Mouse (Mus musculus): ENCODE measurements around the gene Slc2a3. TPM values are rescaled to one million over a fixed set of nuclear protein-coding genes. Genes with fewer than 3 reads are reported as not detected.

The Slc2a3 gene
- 7.5 and 15.7 TPM in 2 replicates for total RNA-seq (2015; ENCODE audit: low replicate concordance)
- total RNA-seq (2017; ENCODE audit: low replicate concordance) = 19.1 and 19.4 TPM in 2 replicates

GRCm38 (mm10) chr6:122801301-122801800 lies at the start of gene Slc2a3:
Slc2a3 (minus strand) TSS chr6:122801640.
- ATAC-seq (replicated peaks; ENCODE audit: low FRiP score, poor library complexity, severe bottlenecking) = peak; percentile 73

GRCm38 (mm10) chr6:122843759-122844158 lies 42.3 kb upstream of the Slc2a3 start:
- ATAC-seq (replicated peaks; ENCODE audit: low FRiP score, poor library complexity, severe bottlenecking) = no peak

- ATAC-seq (replicated peaks; ENCODE audit: low FRiP score, poor library complexity, severe bottlenecking) = no peak
Observed at GRCm38 (mm10) chr6:122837539-122837938, 36.1 kb upstream of the Slc2a3 start.

- no peak for ATAC-seq (replicated peaks; ENCODE audit: low FRiP score, poor library complexity, severe bottlenecking)
Observed at GRCm38 (mm10) chr6:122836974-122837373, 35.5 kb upstream of the Slc2a3 start.

- peak; percentile 90 for ATAC-seq (replicated peaks; ENCODE audit: low FRiP score, poor library complexity, severe bottlenecking)
Observed at GRCm38 (mm10) chr6:122834365-122834764, 32.9 kb upstream of the Slc2a3 start.

GRCm38 (mm10) chr6:122832880-122833279 lies 31.4 kb upstream of the Slc2a3 start:
- no peak for ATAC-seq (replicated peaks; ENCODE audit: low FRiP score, poor library complexity, severe bottlenecking)

GRCm38 (mm10) chr6:122828086-122828485 lies 26.6 kb upstream of the Slc2a3 start:
- peak; percentile 73 for ATAC-seq (replicated peaks; ENCODE audit: low FRiP score, poor library complexity, severe bottlenecking)

- peak; percentile 94 for ATAC-seq (replicated peaks; ENCODE audit: low FRiP score, poor library complexity, severe bottlenecking)
Observed at GRCm38 (mm10) chr6:122825923-122826742, 24.7 kb upstream of the Slc2a3 start.

GRCm38 (mm10) chr6:122825166-122825565 lies 23.7 kb upstream of the Slc2a3 start:
- ATAC-seq (replicated peaks; ENCODE audit: low FRiP score, poor library complexity, severe bottlenecking) = no peak

GRCm38 (mm10) chr6:122824086-122824485 lies 22.6 kb upstream of the Slc2a3 start:
- ATAC-seq (replicated peaks; ENCODE audit: low FRiP score, poor library complexity, severe bottlenecking) = no peak

GRCm38 (mm10) chr6:122821822-122822221 lies 20.4 kb upstream of the Slc2a3 start:
- no peak for ATAC-seq (replicated peaks; ENCODE audit: low FRiP score, poor library complexity, severe bottlenecking)

GRCm38 (mm10) chr6:122820799-122821650 lies 19.6 kb upstream of the Slc2a3 start:
- ATAC-seq (replicated peaks; ENCODE audit: low FRiP score, poor library complexity, severe bottlenecking) = no peak

GRCm38 (mm10) chr6:122820071-122820798 lies 18.8 kb upstream of the Slc2a3 start:
- ATAC-seq (replicated peaks; ENCODE audit: low FRiP score, poor library complexity, severe bottlenecking) = peak; percentile 50

- peak; percentile 84 for ATAC-seq (replicated peaks; ENCODE audit: low FRiP score, poor library complexity, severe bottlenecking)
Observed at GRCm38 (mm10) chr6:122819306-122820070, 18.0 kb upstream of the Slc2a3 start, which contains the start of gene Foxj2. Foxj2 (plus strand) TSS chr6:122819914.

- no peak for ATAC-seq (replicated peaks; ENCODE audit: low FRiP score, poor library complexity, severe bottlenecking)
Observed at GRCm38 (mm10) chr6:122813640-122814039, 12.2 kb upstream of the Slc2a3 start.

GRCm38 (mm10) chr6:122812716-122813115 lies 11.3 kb upstream of the Slc2a3 start:
- ATAC-seq (replicated peaks; ENCODE audit: low FRiP score, poor library complexity, severe bottlenecking) = no peak

- ATAC-seq (replicated peaks; ENCODE audit: low FRiP score, poor library complexity, severe bottlenecking) = peak; percentile 48
Observed at GRCm38 (mm10) chr6:122811771-122812600, 10.5 kb upstream of the Slc2a3 start.

- peak; percentile 85 for ATAC-seq (replicated peaks; ENCODE audit: low FRiP score, poor library complexity, severe bottlenecking)
Observed at GRCm38 (mm10) chr6:122811280-122811652, 9.8 kb upstream of the Slc2a3 start.
